Mouse (Mus musculus): ENCODE results near the gene Mmp14. TPM values are rescaled to one million over a fixed set of nuclear protein-coding genes. Genes with fewer than 3 reads are reported as not detected.

Mmp14 gene
- polyA plus RNA-seq, 1 experiment from 2014 or later: 45.1 TPM

GRCm38 (mm10) chr14:54439610-54440009 lies 8.2 kb downstream of the Mmp14 start:
- Histone ChIP-seq H3K4me1 (ENCODE audit: control insufficient read depth, insufficient read depth, low read depth, low read length) (no peaks in the 10 kb centered on the region), H3K4me2 (ENCODE audit: low read length) (no peak overlapping the region), H3K27ac (ENCODE audit: low read depth, low read length) (no peak overlapping the region), H3K9ac (ENCODE audit: low read depth, low read length) (no peak overlapping the region), H3K9me3 (ENCODE audit: control insufficient read depth, low read length) (no peaks in the 10 kb centered on the region), H3K4me3 (ENCODE audit: low read length) (no peak overlapping the region), H3K36me3 (ENCODE audit: control insufficient read depth, insufficient read depth, low read length) (no peaks in the 10 kb centered on the region), H3K27me3 (replicated peaks; ENCODE audit: control insufficient read depth, insufficient read depth, low read length) (no peaks in the 10 kb centered on the region)
- no peak for ATAC-seq
- WGBS: 66% methylated on average over 7 of the region's 7 CpGs

- Histone ChIP-seq H3K4me3 (ENCODE audit: low read length) (no peak overlapping the region), H3K9ac (ENCODE audit: low read depth, low read length) (no peak overlapping the region), H3K9me3 (ENCODE audit: control insufficient read depth, low read length) (no peaks in the 10 kb centered on the region), H3K4me1 (ENCODE audit: control insufficient read depth, insufficient read depth, low read depth, low read length) (no peaks in the 10 kb centered on the region), H3K27ac (ENCODE audit: low read depth, low read length) (no peak overlapping the region), H3K4me2 (ENCODE audit: low read length) (no peak overlapping the region), H3K36me3 (ENCODE audit: control insufficient read depth, insufficient read depth, low read length) (no peaks in the 10 kb centered on the region), H3K27me3 (replicated peaks; ENCODE audit: control insufficient read depth, insufficient read depth, low read length) (no peaks in the 10 kb centered on the region)
- ATAC-seq: no peak
- 93% methylated on average over 13 of the region's 14 CpGs for WGBS
Observed at GRCm38 (mm10) chr14:54440538-54440937, 9.1 kb downstream of the Mmp14 start.

- no peaks in the 10 kb centered on the region for H3K4me1 ChIP-seq (ENCODE audit: control insufficient read depth, insufficient read depth, low read depth, low read length)
- H3K4me3 ChIP-seq (ENCODE audit: low read length): no peak overlapping the region
- no peak overlapping the region for H3K4me2 ChIP-seq (ENCODE audit: low read length)
Observed at GRCm38 (mm10) chr14:54441365-54441764, 10.0 kb downstream of the Mmp14 start.

GRCm38 (mm10) chr14:54442548-54442947 lies 11.1 kb downstream of the Mmp14 start:
- H3K9me3 ChIP-seq (ENCODE audit: control insufficient read depth, low read length): no peaks in the 10 kb centered on the region
- 83% methylated on average over 3 of the region's 3 CpGs for WGBS
- no peak for ATAC-seq
- H3K9ac ChIP-seq (ENCODE audit: low read depth, low read length): no peak overlapping the region
- H3K4me1 ChIP-seq (ENCODE audit: control insufficient read depth, insufficient read depth, low read depth, low read length): no peaks in the 10 kb centered on the region
- H3K4me2 ChIP-seq (ENCODE audit: low read length): no peak overlapping the region
- H3K27me3 ChIP-seq (replicated peaks; ENCODE audit: control insufficient read depth, insufficient read depth, low read length): no peaks in the 10 kb centered on the region
- H3K4me3 ChIP-seq (ENCODE audit: low read length): no peak overlapping the region
- no peaks in the 10 kb centered on the region for H3K36me3 ChIP-seq (ENCODE audit: control insufficient read depth, insufficient read depth, low read length)
- H3K27ac ChIP-seq (ENCODE audit: low read depth, low read length): no peak overlapping the region

More at GRCm38 (mm10) chr14:54441365-54441764, 10.0 kb downstream of the Mmp14 start:
- Histone ChIP-seq H3K27ac (ENCODE audit: low read depth, low read length) (no peak overlapping the region), H3K27me3 (replicated peaks; ENCODE audit: control insufficient read depth, insufficient read depth, low read length) (no peaks in the 10 kb centered on the region), H3K9me3 (ENCODE audit: control insufficient read depth, low read length) (no peaks in the 10 kb centered on the region), H3K9ac (ENCODE audit: low read depth, low read length) (no peak overlapping the region), H3K36me3 (ENCODE audit: control insufficient read depth, insufficient read depth, low read length) (no peaks in the 10 kb centered on the region)
- WGBS: 72% methylated on average over 4 of the region's 4 CpGs
- no peak for ATAC-seq

GRCm38 (mm10) chr14:54443196-54443595 lies 11.8 kb downstream of the Mmp14 start:
- Histone ChIP-seq H3K27me3 (replicated peaks; ENCODE audit: control insufficient read depth, insufficient read depth, low read length) (no peaks in the 10 kb centered on the region), H3K4me2 (ENCODE audit: low read length) (no peak overlapping the region), H3K4me3 (ENCODE audit: low read length) (no peak overlapping the region), H3K9me3 (ENCODE audit: control insufficient read depth, low read length) (no peaks in the 10 kb centered on the region), H3K27ac (ENCODE audit: low read depth, low read length) (no peak overlapping the region; the same call in 1 of the 2 replicates), H3K9ac (ENCODE audit: low read depth, low read length) (no peak overlapping the region), H3K4me1 (ENCODE audit: control insufficient read depth, insufficient read depth, low read depth, low read length) (no peaks in the 10 kb centered on the region), H3K36me3 (ENCODE audit: control insufficient read depth, insufficient read depth, low read length) (no peaks in the 10 kb centered on the region)
- 37% methylated on average over 3 of the region's 3 CpGs for WGBS
- ATAC-seq: peak; percentile 60

GRCm38 (mm10) chr14:54443712-54444618 lies 12.6 kb downstream of the Mmp14 start:
- H3K9me3 ChIP-seq (ENCODE audit: control insufficient read depth, low read length): no peaks in the 10 kb centered on the region
- no peak overlapping the region for H3K4me3 ChIP-seq (ENCODE audit: low read length)
- 0 out of 2 replicates have a peak overlapping the region, but pooled peaks have one; percentile 29 for H3K27ac ChIP-seq (ENCODE audit: low read depth, low read length)
- H3K9ac ChIP-seq (ENCODE audit: low read depth, low read length): no peak overlapping the region
- no peaks in the 10 kb centered on the region for H3K4me1 ChIP-seq (ENCODE audit: control insufficient read depth, insufficient read depth, low read depth, low read length)
- H3K4me2 ChIP-seq (ENCODE audit: low read length): no peak overlapping the region
- H3K36me3 ChIP-seq (ENCODE audit: control insufficient read depth, insufficient read depth, low read length): no peaks in the 10 kb centered on the region
- no peak for ATAC-seq
- WGBS: 65% methylated on average over 15 of the region's 15 CpGs
- H3K27me3 ChIP-seq (replicated peaks; ENCODE audit: control insufficient read depth, insufficient read depth, low read length): no peaks in the 10 kb centered on the region

GRCm38 (mm10) chr14:54445476-54445875 lies 14.1 kb downstream of the Mmp14 start:
- WGBS: 55% methylated on average over 3 of the region's 3 CpGs
- H3K9ac ChIP-seq (ENCODE audit: low read depth, low read length): no peak overlapping the region
- no peak for ATAC-seq

GRCm38 (mm10) chr14:54453566-54453965 lies 22.2 kb downstream of the Mmp14 start:
- no peak overlapping the region for H3K4me2 ChIP-seq (ENCODE audit: low read length)
- no peaks in the 10 kb centered on the region for H3K9me3 ChIP-seq (ENCODE audit: control insufficient read depth, low read length)
- H3K9ac ChIP-seq (ENCODE audit: low read depth, low read length): no peak overlapping the region
- no peak overlapping the region for H3K4me3 ChIP-seq (ENCODE audit: low read length)
- H3K27me3 ChIP-seq (replicated peaks; ENCODE audit: control insufficient read depth, insufficient read depth, low read length): no peaks in the 10 kb centered on the region
- no peak overlapping the region for H3K27ac ChIP-seq (ENCODE audit: low read depth, low read length)
- 88% methylated on average over 9 of the region's 9 CpGs for WGBS
- ATAC-seq: no peak
- H3K4me1 ChIP-seq (ENCODE audit: control insufficient read depth, insufficient read depth, low read depth, low read length): 0 out of 2 replicates have a peak, but pooled peaks cover 2% of the 10 kb centered on the region
- H3K36me3 ChIP-seq (ENCODE audit: control insufficient read depth, insufficient read depth, low read length): no peaks in the 10 kb centered on the region

More at GRCm38 (mm10) chr14:54445476-54445875, 14.1 kb downstream of the Mmp14 start:
- no peak overlapping the region for H3K27ac ChIP-seq (ENCODE audit: low read depth, low read length)
- H3K9me3 ChIP-seq (ENCODE audit: control insufficient read depth, low read length): no peaks in the 10 kb centered on the region
- H3K27me3 ChIP-seq (replicated peaks; ENCODE audit: control insufficient read depth, insufficient read depth, low read length): no peaks in the 10 kb centered on the region
- 0 out of 2 replicates have a peak, but pooled peaks cover 2% of the 10 kb centered on the region for H3K4me1 ChIP-seq (ENCODE audit: control insufficient read depth, insufficient read depth, low read depth, low read length)
- H3K4me2 ChIP-seq (ENCODE audit: low read length): no peak overlapping the region
- H3K4me3 ChIP-seq (ENCODE audit: low read length): no peak overlapping the region
- no peaks in the 10 kb centered on the region for H3K36me3 ChIP-seq (ENCODE audit: control insufficient read depth, insufficient read depth, low read length)

- H3K27me3 ChIP-seq (replicated peaks; ENCODE audit: control insufficient read depth, insufficient read depth, low read length): no peaks in the 10 kb centered on the region
Observed at GRCm38 (mm10) chr14:54454669-54455528, 23.5 kb downstream of the Mmp14 start.

More at GRCm38 (mm10) chr14:54454669-54455528, 23.5 kb downstream of the Mmp14 start:
- H3K9ac ChIP-seq (ENCODE audit: low read depth, low read length): no peak overlapping the region
- 86% methylated on average over 11 of the region's 11 CpGs for WGBS
- no peaks in the 10 kb centered on the region for H3K9me3 ChIP-seq (ENCODE audit: control insufficient read depth, low read length)
- H3K4me2 ChIP-seq (ENCODE audit: low read length): no peak overlapping the region
- H3K4me3 ChIP-seq (ENCODE audit: low read length): no peak overlapping the region
- no peak for ATAC-seq
- no peaks in the 10 kb centered on the region for H3K36me3 ChIP-seq (ENCODE audit: control insufficient read depth, insufficient read depth, low read length)
- H3K27ac ChIP-seq (ENCODE audit: low read depth, low read length): no peak overlapping the region
- no peaks in the 10 kb centered on the region for H3K4me1 ChIP-seq (ENCODE audit: control insufficient read depth, insufficient read depth, low read depth, low read length)
